8 mouse cellular contexts compared by ENCODE assay signal in the genomic region with DNA sequence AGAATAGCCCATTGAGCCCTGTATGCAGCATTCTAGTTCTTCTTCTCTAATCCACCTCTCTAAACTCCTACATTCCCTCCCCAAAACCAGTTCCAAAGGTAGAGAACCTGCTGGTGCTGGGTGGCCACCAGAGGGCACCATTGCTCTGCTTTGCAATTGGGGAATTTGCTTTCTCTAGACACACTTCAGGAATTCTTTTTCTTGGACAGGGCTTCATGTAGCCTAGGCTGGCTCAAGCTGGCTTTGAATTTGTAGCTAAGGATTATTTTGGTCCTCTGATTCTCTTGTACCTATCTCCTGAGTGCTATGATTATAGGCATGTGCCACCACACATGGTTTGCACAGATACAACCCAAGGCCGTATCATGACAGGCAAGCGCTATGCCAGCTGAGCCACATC. TPM values are rescaled to one million over a fixed set of nuclear protein-coding genes. Genes with fewer than 3 reads are reported as not detected.
DNase-seq lines count a peak whose midpoint lies in the region; ATAC-seq lines count a peak whose summit lies in the region.

No protein-coding gene starts in this region.

- H3K9ac ChIP-seq in forebrain, embryonic 13.5 days: peak overlapping the region; percentile 4; the same call in 1 of the 2 replicates
- H3K9ac ChIP-seq in hindbrain, embryonic 11.5 days (ENCODE audit: low read depth, low read length): no peak overlapping the region

- no peaks in the 10 kb centered on the region for H3K9me3 ChIP-seq in forebrain, embryonic 13.5 days (replicated peaks)
- H3K9me3 ChIP-seq in hindbrain, embryonic 11.5 days (ENCODE audit: control insufficient read depth, low read length): no peaks in the 10 kb centered on the region

- ATAC-seq in forebrain, embryonic 13.5 days: peak; percentile 51
- ATAC-seq in hindbrain, embryonic 11.5 days (ENCODE audit: low FRiP score): 0 out of 2 replicates have a peak, but pooled peaks have one; percentile 38

- 97% methylated on average over 2 of the region's 2 CpGs for WGBS in forebrain, embryonic 13.5 days
- WGBS in hindbrain, embryonic 11.5 days: 97% methylated on average over 2 of the region's 2 CpGs

- 0 out of 2 replicates have a peak overlapping the region, but pooled peaks have one; percentile 3 for H3K4me2 ChIP-seq in forebrain, embryonic 13.5 days
- no peak overlapping the region for H3K4me2 ChIP-seq in hindbrain, embryonic 11.5 days (replicated peaks; ENCODE audit: low read depth, low read length)

- H3K27me3 ChIP-seq in forebrain, embryonic 13.5 days: no peaks in the 10 kb centered on the region
- no peaks in the 10 kb centered on the region for H3K27me3 ChIP-seq in hindbrain, embryonic 11.5 days (ENCODE audit: control insufficient read depth, insufficient read depth, low read length)

- no peak overlapping the region for H3K4me3 ChIP-seq in forebrain, embryonic 13.5 days
- H3K4me3 ChIP-seq in hindbrain, embryonic 11.5 days (ENCODE audit: low read depth, low read length): no peak overlapping the region

- H3K4me1 ChIP-seq in forebrain, embryonic 13.5 days: peaks cover 42% of the 10 kb centered on the region
- H3K4me1 ChIP-seq in hindbrain, embryonic 11.5 days (replicated peaks; ENCODE audit: control insufficient read depth, insufficient read depth, low read length): peaks cover 3% of the 10 kb centered on the region; the same call in 1 of the 2 replicates

- no peak overlapping the region for H3K27ac ChIP-seq in forebrain, embryonic 13.5 days
- H3K27ac ChIP-seq in hindbrain, embryonic 11.5 days (ENCODE audit: low read depth, low read length): no peak overlapping the region

- DNase-seq in MEL-GATA-1-ER (ENCODE audit: extremely low read depth, low read depth): peak; percentile 57
- DNase-seq in c-Kit-positive CD71-positive TER-119-positive erythroid progenitor cells, embryonic 14.5 days (ENCODE audit: low spot score): peak; percentile 62
- DNase-seq in hindbrain, embryonic 11.5 days (ENCODE audit: low spot score): peak; percentile 91
- peak; percentile 84 to 89 for DNase-seq in layer of hippocampus, postnatal 10 days (ENCODE audit: low spot score in 2 of 2)
- DNase-seq in lung, postnatal 36 days: peak; percentile 81
- peak; percentile 58 for DNase-seq in retina, postnatal 7 days (ENCODE audit: low read depth, low spot score)
- DNase-seq in urinary bladder, postnatal 25 days (ENCODE audit: low spot score): peak; percentile 88

- H3K36me3 ChIP-seq in forebrain, embryonic 13.5 days (ENCODE audit: poor library complexity, severe bottlenecking): peaks cover 90% of the 10 kb centered on the region
- peaks cover 20% of the 10 kb centered on the region for H3K36me3 ChIP-seq in hindbrain, embryonic 11.5 days (ENCODE audit: control insufficient read depth, insufficient read depth, low read length)

RNA-seq across cellular contexts. Expression of gene Rrnad1, which starts 5.3 kb away (rescaled TPM):
- 20.7 and 22.7 TPM in 2 replicates for polyA plus RNA-seq in forebrain, embryonic 13.5 days (2015; fragmentation: Nextera tagmentation; extraction: Ambion mirVana)
- 13.7 and 17.9 TPM in 2 replicates for polyA plus RNA-seq in hindbrain, embryonic 11.5 days (2014; fragmentation: Nextera tagmentation; extraction: Ambion mirVana)
- 10 to 100 TPM; 18.1 to 26.4 TPM for total RNA-seq in layer of hippocampus, postnatal 10 days (2021)

RNA-seq across cellular contexts. Expression of gene Isg20l2, which starts 5.7 kb away (rescaled TPM):
- polyA plus RNA-seq in forebrain, embryonic 13.5 days (2015; fragmentation: Nextera tagmentation; extraction: Ambion mirVana): 61.8 and 63.0 TPM in 2 replicates
- polyA plus RNA-seq in hindbrain, embryonic 11.5 days (2014; fragmentation: Nextera tagmentation; extraction: Ambion mirVana): 42.5 and 55.2 TPM in 2 replicates
- total RNA-seq in layer of hippocampus, postnatal 10 days (2021): 10 to 100 TPM; 17.1 to 19.0 TPM

RNA-seq across cellular contexts. Expression of gene Crabp2, which starts 12.7 kb away (rescaled TPM):
- polyA plus RNA-seq in forebrain, embryonic 13.5 days (2015; fragmentation: Nextera tagmentation; extraction: Ambion mirVana): 67.1 and 89.5 TPM in 2 replicates
- 738 and 794 TPM in 2 replicates for polyA plus RNA-seq in hindbrain, embryonic 11.5 days (2014; fragmentation: Nextera tagmentation; extraction: Ambion mirVana)
- 1 to 10 TPM; 2.0 to 6.4 TPM for total RNA-seq in layer of hippocampus, postnatal 10 days (2021)

RNA-seq across cellular contexts. Expression of gene Mrpl24, which starts 16.5 kb away (rescaled TPM):
- polyA plus RNA-seq in forebrain, embryonic 13.5 days (2015; fragmentation: Nextera tagmentation; extraction: Ambion mirVana): 70.2 and 77.2 TPM in 2 replicates
- 78.4 and 83.6 TPM in 2 replicates for polyA plus RNA-seq in hindbrain, embryonic 11.5 days (2014; fragmentation: Nextera tagmentation; extraction: Ambion mirVana)
- 10 to 100 TPM; 49.4 to 55.6 TPM for total RNA-seq in layer of hippocampus, postnatal 10 days (2021)

RNA-seq across cellular contexts. Expression of gene Hdgf, which starts 29.7 kb away (rescaled TPM):
- 106 and 147 TPM in 2 replicates for polyA plus RNA-seq in forebrain, embryonic 13.5 days (2015; fragmentation: Nextera tagmentation; extraction: Ambion mirVana)
- polyA plus RNA-seq in hindbrain, embryonic 11.5 days (2014; fragmentation: Nextera tagmentation; extraction: Ambion mirVana): 202 and 246 TPM in 2 replicates
- total RNA-seq in layer of hippocampus, postnatal 10 days (2021): 100 to 1,000 TPM; 121 to 125 TPM
